Mouse (Mus musculus): ENCODE results near the gene Sstr3. TPM values are rescaled to one million over a fixed set of nuclear protein-coding genes. Genes with fewer than 3 reads are reported as not detected.

Gene Sstr3
- polyA plus RNA-seq, 1 experiment from 2014 or later: not detected

- Histone ChIP-seq H3K27ac (replicated peaks) (no peak overlapping the region), H3K4me2 (replicated peaks) (no peak overlapping the region), H3K9me3 (replicated peaks) (no peaks in the 10 kb centered on the region), H3K27me3 (peaks cover 20% of the 10 kb centered on the region; the same call in 1 of the 2 replicates), H3K36me3 (no peaks in the 10 kb centered on the region), H3K9ac (no peak overlapping the region), H3K4me3 (replicated peaks) (no peak overlapping the region), H3K4me1 (peaks cover 15% of the 10 kb centered on the region; the same call in 1 of the 2 replicates)
- 48% methylated on average over 7 of the region's 7 CpGs for WGBS
- no peak for ATAC-seq (ENCODE audit: insufficient number of reproducible peaks, low FRiP score, low TSS enrichment, low read depth)
Observed at GRCm38 (mm10) chr15:78542767-78543303, 1.6 kb downstream of the Sstr3 start.

- H3K27ac ChIP-seq (replicated peaks): no peak overlapping the region
- H3K4me1 ChIP-seq: peaks cover 15% of the 10 kb centered on the region; the same call in 1 of the 2 replicates
- no peak for ATAC-seq (ENCODE audit: insufficient number of reproducible peaks, low FRiP score, low TSS enrichment, low read depth)
- 76% methylated on average over 3 of the region's 3 CpGs for WGBS
- no peak overlapping the region for H3K4me3 ChIP-seq (replicated peaks)
- no peaks in the 10 kb centered on the region for H3K36me3 ChIP-seq
- no peak overlapping the region for H3K4me2 ChIP-seq (replicated peaks)
- H3K9ac ChIP-seq: no peak overlapping the region
- H3K27me3 ChIP-seq: peaks cover 20% of the 10 kb centered on the region; the same call in 1 of the 2 replicates
- no peaks in the 10 kb centered on the region for H3K9me3 ChIP-seq (replicated peaks)
Observed at GRCm38 (mm10) chr15:78542098-78542766, 2.3 kb downstream of the Sstr3 start.

- H3K4me1 ChIP-seq: peaks cover 15% of the 10 kb centered on the region; the same call in 1 of the 2 replicates
- no peak for ATAC-seq (ENCODE audit: insufficient number of reproducible peaks, low FRiP score, low TSS enrichment, low read depth)
- no peak overlapping the region for H3K9ac ChIP-seq
- H3K4me2 ChIP-seq (replicated peaks): no peak overlapping the region
- H3K27ac ChIP-seq (replicated peaks): no peak overlapping the region
- no peak overlapping the region for H3K4me3 ChIP-seq (replicated peaks)
- no peaks in the 10 kb centered on the region for H3K9me3 ChIP-seq (replicated peaks)
- H3K27me3 ChIP-seq: peaks cover 20% of the 10 kb centered on the region; the same call in 1 of the 2 replicates
- WGBS: 48% methylated on average over 3 of the region's 3 CpGs
- H3K36me3 ChIP-seq: no peaks in the 10 kb centered on the region
Observed at GRCm38 (mm10) chr15:78541606-78542005, 2.9 kb downstream of the Sstr3 start.

GRCm38 (mm10) chr15:78541036-78541435 is 3.4 kb downstream of the Sstr3 start:
- Histone ChIP-seq H3K4me1 (peaks cover 15% of the 10 kb centered on the region; the same call in 1 of the 2 replicates), H3K4me3 (replicated peaks) (no peak overlapping the region), H3K4me2 (replicated peaks) (no peak overlapping the region), H3K9ac (no peak overlapping the region), H3K27ac (replicated peaks) (no peak overlapping the region), H3K9me3 (replicated peaks) (no peaks in the 10 kb centered on the region), H3K36me3 (no peaks in the 10 kb centered on the region), H3K27me3 (peaks cover 20% of the 10 kb centered on the region; the same call in 1 of the 2 replicates)
- 80% methylated on average over 3 of the region's 3 CpGs for WGBS
- no peak for ATAC-seq (ENCODE audit: insufficient number of reproducible peaks, low FRiP score, low TSS enrichment, low read depth)

GRCm38 (mm10) chr15:78535723-78536421 is 8.6 kb downstream of the Sstr3 start:
- no peaks in the 10 kb centered on the region for H3K9me3 ChIP-seq (replicated peaks)
- no peak overlapping the region for H3K4me3 ChIP-seq (replicated peaks)
- H3K27ac ChIP-seq (replicated peaks): 0 out of 2 replicates have a peak overlapping the region, but pooled peaks have one; percentile 22
- no peaks in the 10 kb centered on the region for H3K36me3 ChIP-seq
- no peak overlapping the region for H3K4me2 ChIP-seq (replicated peaks)
- no peak for ATAC-seq (ENCODE audit: insufficient number of reproducible peaks, low FRiP score, low TSS enrichment, low read depth)
- no peaks in the 10 kb centered on the region for H3K27me3 ChIP-seq
- WGBS: 45% methylated on average over 10 of the region's 10 CpGs
- H3K9ac ChIP-seq: no peak overlapping the region
- H3K4me1 ChIP-seq: peaks cover 11% of the 10 kb centered on the region

GRCm38 (mm10) chr15:78533346-78533835 is 11.1 kb downstream of the Sstr3 start:
- WGBS: 82% methylated on average over 10 of the region's 10 CpGs
- no peak overlapping the region for H3K27ac ChIP-seq (replicated peaks)
- H3K9ac ChIP-seq: no peak overlapping the region
- no peak for ATAC-seq (ENCODE audit: insufficient number of reproducible peaks, low FRiP score, low TSS enrichment, low read depth)
- no peaks in the 10 kb centered on the region for H3K27me3 ChIP-seq
- H3K9me3 ChIP-seq (replicated peaks): no peaks in the 10 kb centered on the region
- H3K4me3 ChIP-seq (replicated peaks): no peak overlapping the region
- H3K36me3 ChIP-seq: no peaks in the 10 kb centered on the region
- H3K4me2 ChIP-seq (replicated peaks): no peak overlapping the region
- peaks cover 36% of the 10 kb centered on the region for H3K4me1 ChIP-seq

- Histone ChIP-seq H3K4me2 (replicated peaks) (no peak overlapping the region), H3K27ac (replicated peaks) (0 out of 2 replicates have a peak overlapping the region, but pooled peaks have one; percentile 29), H3K9me3 (replicated peaks) (no peaks in the 10 kb centered on the region), H3K4me3 (replicated peaks) (no peak overlapping the region), H3K9ac (no peak overlapping the region), H3K4me1 (peaks cover 42% of the 10 kb centered on the region), H3K36me3 (no peaks in the 10 kb centered on the region), H3K27me3 (no peaks in the 10 kb centered on the region)
- no peak for ATAC-seq (ENCODE audit: insufficient number of reproducible peaks, low FRiP score, low TSS enrichment, low read depth)
- 69% methylated on average over 10 of the region's 10 CpGs for WGBS
Observed at GRCm38 (mm10) chr15:78532566-78533345, 11.7 kb downstream of the Sstr3 start.

- Histone ChIP-seq H3K4me3 (replicated peaks) (peak overlapping the region; percentile 31), H3K27ac (replicated peaks) (peak overlapping the region; percentile 85), H3K9ac (peak overlapping the region; percentile 10; the same call in 1 of the 2 replicates), H3K4me1 (peaks cover 45% of the 10 kb centered on the region), H3K36me3 (no peaks in the 10 kb centered on the region), H3K9me3 (replicated peaks) (no peaks in the 10 kb centered on the region), H3K4me2 (replicated peaks) (peak overlapping the region; percentile 48), H3K27me3 (no peaks in the 10 kb centered on the region)
- peak; percentile 88 for ATAC-seq (ENCODE audit: insufficient number of reproducible peaks, low FRiP score, low TSS enrichment, low read depth)
- under 1% methylated on average over 25 of the region's 25 CpGs for WGBS
Observed at GRCm38 (mm10) chr15:78531901-78532469, 12.5 kb downstream of the Sstr3 start.

- Histone ChIP-seq H3K4me2 (replicated peaks) (peak overlapping the region; percentile 48), H3K9ac (no peak overlapping the region; the same call in 1 of the 2 replicates), H3K4me1 (peaks cover 45% of the 10 kb centered on the region), H3K4me3 (replicated peaks) (peak overlapping the region; percentile 31; the same call in 1 of the 2 replicates), H3K36me3 (no peaks in the 10 kb centered on the region), H3K27me3 (no peaks in the 10 kb centered on the region), H3K27ac (replicated peaks) (peak overlapping the region; percentile 85), H3K9me3 (replicated peaks) (no peaks in the 10 kb centered on the region)
- ATAC-seq (ENCODE audit: insufficient number of reproducible peaks, low FRiP score, low TSS enrichment, low read depth): no peak
- 68% methylated on average over 4 of the region's 4 CpGs for WGBS
Observed at GRCm38 (mm10) chr15:78531451-78531720, 13.1 kb downstream of the Sstr3 start.

- H3K9ac ChIP-seq: peak within 1 kb of the TSS; percentile 10; the same call in 1 of the 2 replicates
- no peaks in the 10 kb centered on the region for H3K27me3 ChIP-seq
- H3K4me2 ChIP-seq (replicated peaks): peak within 1 kb of the TSS; percentile 48
- no peaks in the 10 kb centered on the region for H3K36me3 ChIP-seq
- H3K9me3 ChIP-seq (replicated peaks): no peaks in the 10 kb centered on the region
- 67% methylated on average over 17 of the region's 17 CpGs for WGBS
- peaks cover 45% of the 10 kb centered on the region for H3K4me1 ChIP-seq
- peak within 1 kb of the TSS; percentile 31 for H3K4me3 ChIP-seq (replicated peaks)
- no peak for ATAC-seq (ENCODE audit: insufficient number of reproducible peaks, low FRiP score, low TSS enrichment, low read depth)
- H3K27ac ChIP-seq (replicated peaks): peak within 1 kb of the TSS; percentile 85
Observed at GRCm38 (mm10) chr15:78530671-78531450, 13.6 kb downstream of the Sstr3 start, which contains the start of gene C1qtnf6. Gene C1qtnf6, minus strand, starts transcription at chr15:78531416.

Measured in embryonic facial prominence, embryonic 15.5 days (tissue).